ENCODE assay signal across 15 mouse cellular contexts in genomic region chrX:101063503-101063902, GRCm38 (mm10). TPM values are rescaled to one million over a fixed set of nuclear protein-coding genes. Genes with fewer than 3 reads are reported as not detected.
DNase-seq lines count a peak whose midpoint lies in the region; ATAC-seq and TF ChIP-seq lines count a peak whose summit lies in the region.
"Had no signal": no experiment of that assay in that cellular context is flagged by ENCODE, and none has a peak within 500 bp of the region (broad histone marks: within the 10 kb centered on the region; RNA-seq: fewer than 3 reads in every experiment).

No protein-coding gene starts in this region.

- H3K4me2 ChIP-seq in forebrain, embryonic 14.5 days (ENCODE audit: low read length) = no peak overlapping the region
- no peak overlapping the region for H3K4me2 ChIP-seq in forebrain, embryonic 12.5 days
- no peak overlapping the region for H3K4me2 ChIP-seq in midbrain, postnatal 0 days (ENCODE audit: low read depth, low read length, poor library complexity, severe bottlenecking)
- no peak overlapping the region for H3K4me2 ChIP-seq in midbrain, embryonic 15.5 days
- H3K4me2 ChIP-seq: liver, embryonic 15.5 days; midbrain, embryonic 11.5 days had no signal

- 43% methylated on average over 2 of the region's 2 CpGs for WGBS in forebrain, embryonic 14.5 days
- 78% methylated on average over 2 of the region's 2 CpGs for WGBS in forebrain, embryonic 12.5 days
- WGBS in midbrain, postnatal 0 days = 75% methylated on average over 2 of the region's 2 CpGs
- WGBS in midbrain, embryonic 15.5 days = 51% methylated on average over 2 of the region's 2 CpGs

- TF ChIP-seq CTCF in midbrain, postnatal 0 days (IDR thresholded peaks at IDR 0.05) = no peak

- no peak overlapping the region for H3K9ac ChIP-seq in forebrain, embryonic 14.5 days (ENCODE audit: low read length)
- H3K9ac ChIP-seq in forebrain, embryonic 12.5 days = no peak overlapping the region
- H3K9ac ChIP-seq in midbrain, postnatal 0 days (replicated peaks; ENCODE audit: low read length, poor library complexity, severe bottlenecking) = no peak overlapping the region
- H3K9ac ChIP-seq in midbrain, embryonic 15.5 days = no peak overlapping the region
- H3K9ac ChIP-seq: liver, embryonic 15.5 days had no signal

- no peaks in the 10 kb centered on the region for H3K27me3 ChIP-seq in forebrain, embryonic 14.5 days (replicated peaks; ENCODE audit: control insufficient read depth, insufficient read depth, low read length)
- H3K27me3 ChIP-seq in forebrain, embryonic 12.5 days = no peaks in the 10 kb centered on the region
- no peaks in the 10 kb centered on the region for H3K27me3 ChIP-seq in midbrain, postnatal 0 days (ENCODE audit: insufficient read depth, low read length)
- no peaks in the 10 kb centered on the region for H3K27me3 ChIP-seq in midbrain, embryonic 15.5 days (replicated peaks)
- H3K27me3 ChIP-seq: liver, embryonic 15.5 days had no signal

- no peaks in the 10 kb centered on the region for H3K9me3 ChIP-seq in forebrain, embryonic 14.5 days (replicated peaks; ENCODE audit: control insufficient read depth, low read length)
- H3K9me3 ChIP-seq in forebrain, embryonic 12.5 days = no peaks in the 10 kb centered on the region
- H3K9me3 ChIP-seq in midbrain, postnatal 0 days (ENCODE audit: low read length) = no peaks in the 10 kb centered on the region
- H3K9me3 ChIP-seq in midbrain, embryonic 15.5 days = no peaks in the 10 kb centered on the region
- H3K9me3 ChIP-seq: liver, embryonic 15.5 days had no signal

- H3K27ac ChIP-seq in forebrain, embryonic 14.5 days (ENCODE audit: low read depth, low read length) = no peak overlapping the region
- H3K27ac ChIP-seq in forebrain, embryonic 12.5 days = no peak overlapping the region
- H3K27ac ChIP-seq in midbrain, postnatal 0 days (ENCODE audit: low read depth, low read length) = no peak overlapping the region
- H3K27ac ChIP-seq in midbrain, embryonic 15.5 days = no peak overlapping the region
- H3K27ac ChIP-seq: heart, adult 2 months; liver, embryonic 15.5 days had no signal

- ATAC-seq in forebrain, embryonic 14.5 days = peak; percentile 68; the same call in 1 of the 2 replicates
- ATAC-seq in forebrain, embryonic 12.5 days (ENCODE audit: low FRiP score) = no peak
- no peak for ATAC-seq in midbrain, postnatal 0 days (ENCODE audit: low FRiP score)
- no peak for ATAC-seq in midbrain, embryonic 15.5 days (replicated peaks)

- no peak overlapping the region for H3K4me3 ChIP-seq in forebrain, embryonic 14.5 days (ENCODE audit: low read depth, low read length)
- H3K4me3 ChIP-seq in forebrain, embryonic 12.5 days (replicated peaks) = no peak overlapping the region
- H3K4me3 ChIP-seq in midbrain, postnatal 0 days (ENCODE audit: low read depth, low read length) = no peak overlapping the region
- no peak overlapping the region for H3K4me3 ChIP-seq in midbrain, embryonic 15.5 days
- H3K4me3 ChIP-seq: heart, adult 2 months; liver, embryonic 15.5 days had no signal

- no peaks in the 10 kb centered on the region for H3K36me3 ChIP-seq in forebrain, embryonic 14.5 days (ENCODE audit: control insufficient read depth, insufficient read depth, low read length)
- H3K36me3 ChIP-seq in forebrain, embryonic 12.5 days (replicated peaks) = no peaks in the 10 kb centered on the region
- no peaks in the 10 kb centered on the region for H3K36me3 ChIP-seq in midbrain, postnatal 0 days (ENCODE audit: insufficient read depth, low read length)
- no peaks in the 10 kb centered on the region for H3K36me3 ChIP-seq in midbrain, embryonic 15.5 days (replicated peaks)
- H3K36me3 ChIP-seq: liver, embryonic 15.5 days had no signal

- no peaks in the 10 kb centered on the region for H3K4me1 ChIP-seq in forebrain, embryonic 14.5 days (ENCODE audit: control insufficient read depth, insufficient read depth, low read length)
- no peaks in the 10 kb centered on the region for H3K4me1 ChIP-seq in forebrain, embryonic 12.5 days
- no peaks in the 10 kb centered on the region for H3K4me1 ChIP-seq in midbrain, postnatal 0 days (ENCODE audit: insufficient read depth, low read length)
- no peaks in the 10 kb centered on the region for H3K4me1 ChIP-seq in midbrain, embryonic 15.5 days
- H3K4me1 ChIP-seq: liver, embryonic 15.5 days had no signal

- DNase-seq in forebrain, embryonic 14.5 days (ENCODE audit: low spot score) = peak; percentile 72
- peak; percentile 5 for DNase-seq in midbrain, postnatal 0 days (ENCODE audit: low spot score)
- peak; percentile 24 for DNase-seq in brain, adult 2 months (ENCODE audit: low read depth, low spot score)
- no peak for DNase-seq in spleen, postnatal 10 days (ENCODE audit: low spot score in 2 of 2)
- DNase-seq in B cell, adult 2 months = no peak
- DNase-seq: heart, adult 2 months; kidney, adult 9 months; right cerebral cortex, postnatal 25 days; thymus, adult 2 months had no signal

RNA-seq across cellular contexts. Expression of gene Tex11, which starts 4.0 kb away (rescaled TPM):
- 0.06 TPM in 1 of 2 replicates, not detected in the other for polyA plus RNA-seq in forebrain, embryonic 14.5 days (2014; fragmentation: Nextera tagmentation; extraction: Ambion mirVana)
- polyA plus RNA-seq in forebrain, embryonic 12.5 days (2016; fragmentation: Nextera tagmentation; extraction: Ambion mirVana) = not detected in 2 replicates
- total RNA-seq in midbrain, postnatal 0 days (2014; rRNA removed) = not detected in 2 replicates
- polyA plus RNA-seq in midbrain, postnatal 0 days (2015; fragmentation: Nextera tagmentation; extraction: Ambion mirVana) = 0.10 and 0.12 TPM in 2 replicates
- 0.09 TPM in 1 of 2 replicates, not detected in the other for polyA plus RNA-seq in midbrain, embryonic 15.5 days (2015; fragmentation: Nextera tagmentation; extraction: Ambion mirVana)
- total RNA-seq: layer of hippocampus, postnatal 14 days had no signal
- polyA plus RNA-seq: limb, embryonic 11.5 days; liver, embryonic 15.5 days; thymus, adult 2 months had no signal

RNA-seq across cellular contexts. Expression of gene Slc7a3, which starts 22.3 kb away (rescaled TPM):
- polyA plus RNA-seq in forebrain, embryonic 14.5 days (2014; fragmentation: Nextera tagmentation; extraction: Ambion mirVana) = 1.9 and 2.2 TPM in 2 replicates
- polyA plus RNA-seq in forebrain, embryonic 12.5 days (2016; fragmentation: Nextera tagmentation; extraction: Ambion mirVana) = 1.3 and 1.8 TPM in 2 replicates
- 30.8 and 33.2 TPM in 2 replicates for total RNA-seq in midbrain, postnatal 0 days (2014; rRNA removed)
- 31.6 and 31.8 TPM in 2 replicates for polyA plus RNA-seq in midbrain, postnatal 0 days (2015; fragmentation: Nextera tagmentation; extraction: Ambion mirVana)
- polyA plus RNA-seq in midbrain, embryonic 15.5 days (2015; fragmentation: Nextera tagmentation; extraction: Ambion mirVana) = 6.2 and 6.5 TPM in 2 replicates
- total RNA-seq: heart, adult 2 months had no signal

Comparison
In these comparisons a context has a peak if more than half of its experiments do, and no peak if none do; other contexts are left out.
1. DNase-seq: peak in forebrain, embryonic 14.5 days (single experiment), midbrain, postnatal 0 days (single experiment) and brain, adult 2 months (single experiment); none in spleen, postnatal 10 days (0 of 2) and B cell, adult 2 months (0 of 2).